Mouse (Mus musculus): ENCODE results near the gene Thap12.

Thap12 gene

GRCm38 (mm10) chr7:98697496-98697895 is 5.4 kb upstream of the Thap12 start:
- peak; percentile 57 for DNase-seq (ENCODE audit: low read depth, low spot score)

- no peak for DNase-seq (ENCODE audit: low read depth, low spot score)
Observed at GRCm38 (mm10) chr7:98698041-98698440, 4.9 kb upstream of the Thap12 start.

GRCm38 (mm10) chr7:98698590-98698989 is 4.3 kb upstream of the Thap12 start:
- no peak for DNase-seq (ENCODE audit: low read depth, low spot score)

- DNase-seq (ENCODE audit: low read depth, low spot score): no peak
Observed at GRCm38 (mm10) chr7:98701771-98702170, 1.1 kb upstream of the Thap12 start.

GRCm38 (mm10) chr7:98703365-98703881 is 520 bp downstream of the Thap12 start:
- DNase-seq (ENCODE audit: low read depth, low spot score): peak; percentile 63

- no peak for DNase-seq (ENCODE audit: low read depth, low spot score)
Observed at GRCm38 (mm10) chr7:98704276-98704675, 1.4 kb downstream of the Thap12 start.

GRCm38 (mm10) chr7:98713661-98714060 is 10.8 kb downstream of the Thap12 start:
- DNase-seq (ENCODE audit: low read depth, low spot score): no peak

GRCm38 (mm10) chr7:98717438-98717837 is 14.5 kb downstream of the Thap12 start:
- DNase-seq (ENCODE audit: low read depth, low spot score): peak; percentile 50

GRCm38 (mm10) chr7:98719761-98720160 is 16.9 kb downstream of the Thap12 start:
- no peak for DNase-seq (ENCODE audit: low read depth, low spot score)

GRCm38 (mm10) chr7:98720731-98721130 is 17.8 kb downstream of the Thap12 start:
- no peak for DNase-seq (ENCODE audit: low read depth, low spot score)

GRCm38 (mm10) chr7:98721172-98721571 is 18.3 kb downstream of the Thap12 start:
- DNase-seq (ENCODE audit: low read depth, low spot score): no peak

GRCm38 (mm10) chr7:98721623-98722022 is 18.7 kb downstream of the Thap12 start:
- no peak for DNase-seq (ENCODE audit: low read depth, low spot score)

- DNase-seq (ENCODE audit: low read depth, low spot score): no peak
Observed at GRCm38 (mm10) chr7:98725686-98726195, 22.8 kb downstream of the Thap12 start.

GRCm38 (mm10) chr7:98727986-98728385 is 25.1 kb downstream of the Thap12 start:
- DNase-seq (ENCODE audit: low read depth, low spot score): no peak

- no peak for DNase-seq (ENCODE audit: low read depth, low spot score)
Observed at GRCm38 (mm10) chr7:98728499-98728898, 25.6 kb downstream of the Thap12 start.

- DNase-seq (ENCODE audit: low read depth, low spot score): peak; percentile 62
Observed at GRCm38 (mm10) chr7:98729661-98730271, 26.9 kb downstream of the Thap12 start.

- no peak for DNase-seq (ENCODE audit: low read depth, low spot score)
Observed at GRCm38 (mm10) chr7:98733958-98734357, 31.1 kb downstream of the Thap12 start.

- peak; percentile 27 for DNase-seq (ENCODE audit: low read depth, low spot score)
Observed at GRCm38 (mm10) chr7:98734876-98735275, 32.0 kb downstream of the Thap12 start.

- DNase-seq (ENCODE audit: low read depth, low spot score): no peak
Observed at GRCm38 (mm10) chr7:98736780-98737550, 34.1 kb downstream of the Thap12 start.

GRCm38 (mm10) chr7:98740363-98740762 is 37.5 kb downstream of the Thap12 start:
- DNase-seq (ENCODE audit: low read depth, low spot score): peak; percentile 72

- peak; percentile 82 for DNase-seq (ENCODE audit: low read depth, low spot score)
Observed at GRCm38 (mm10) chr7:98743312-98743711, 40.4 kb downstream of the Thap12 start.

- DNase-seq (ENCODE audit: low read depth, low spot score): no peak
Observed at GRCm38 (mm10) chr7:98750404-98750803, 47.5 kb downstream of the Thap12 start.

GRCm38 (mm10) chr7:98752680-98753079 is 49.8 kb downstream of the Thap12 start:
- no peak for DNase-seq (ENCODE audit: low read depth, low spot score)
